27 mouse cellular contexts compared by ENCODE assay signal in the genomic region with DNA sequence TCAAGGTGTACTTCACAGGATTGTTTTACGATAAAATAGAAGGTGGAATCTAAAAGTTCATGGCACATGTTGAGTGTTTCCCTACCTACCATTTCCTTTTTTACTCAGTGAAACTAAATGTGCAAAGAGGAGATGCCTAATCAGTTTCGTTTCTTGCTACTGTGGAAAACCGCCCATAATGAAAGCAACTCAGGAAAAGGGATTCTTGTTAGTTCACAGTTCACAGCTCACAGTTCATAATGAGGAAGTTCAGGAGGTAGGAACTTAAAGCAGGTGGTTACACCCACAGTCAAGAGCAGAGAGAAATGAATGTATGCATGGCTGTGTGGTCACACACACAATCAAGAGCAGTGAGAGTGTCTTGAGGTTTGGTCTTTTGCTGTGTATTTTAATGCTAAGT.
"Had no signal": no experiment of that assay in that cellular context is flagged by ENCODE, and none has a peak within 500 bp of the region (broad histone marks: within the 10 kb centered on the region; RNA-seq: fewer than 3 reads in every experiment).

No protein-coding gene starts in this region.

- DNase-seq: gastrocnemius, adult 2 months; gastrocnemius, postnatal 10 days; gastrocnemius, postnatal 25 days; heart, adult 11 months; heart, adult 2 months; heart, postnatal 14 days; heart, postnatal 36 days; kidney, adult 11 months; kidney, adult 2 months; kidney, adult 9 months; kidney, postnatal 14 days; kidney, postnatal 36 days; layer of hippocampus, adult 9-11 months; layer of hippocampus, postnatal 36 days; left cerebral cortex, postnatal 4 days had no signal

- ATAC-seq: hindbrain, postnatal 0 days; intestine, embryonic 16.5 days; liver, embryonic 12.5 days had no signal

- H3K4me3 ChIP-seq: gastrocnemius, adult 2 months; heart, adult 2 months; heart, embryonic 13.5 days; heart, embryonic 15.5 days; hindbrain, embryonic 13.5 days; hindbrain, embryonic 15.5 days; kidney, embryonic 15.5 days; limb, embryonic 13.5 days; limb, embryonic 15.5 days; liver, embryonic 12.5 days had no signal

- H3K4me1 ChIP-seq: heart, embryonic 13.5 days; heart, embryonic 15.5 days; hindbrain, embryonic 13.5 days; hindbrain, embryonic 15.5 days; kidney, embryonic 15.5 days; limb, embryonic 13.5 days; limb, embryonic 15.5 days; liver, embryonic 12.5 days had no signal

- H3K27ac ChIP-seq: gastrocnemius, adult 2 months; heart, adult 2 months; heart, embryonic 13.5 days; heart, embryonic 15.5 days; hindbrain, embryonic 13.5 days; hindbrain, embryonic 15.5 days; hindbrain, postnatal 0 days; kidney, embryonic 15.5 days; kidney, postnatal 0 days; limb, embryonic 13.5 days; limb, embryonic 15.5 days; liver, embryonic 12.5 days; liver, embryonic 14.5 days had no signal

- H3K27me3 ChIP-seq: heart, embryonic 13.5 days; heart, embryonic 15.5 days; hindbrain, embryonic 13.5 days; hindbrain, embryonic 15.5 days; kidney, embryonic 15.5 days; limb, embryonic 13.5 days; limb, embryonic 15.5 days; liver, embryonic 12.5 days had no signal

- H3K36me3 ChIP-seq: heart, embryonic 13.5 days; heart, embryonic 15.5 days; hindbrain, embryonic 13.5 days; hindbrain, embryonic 15.5 days; kidney, embryonic 15.5 days; limb, embryonic 13.5 days; limb, embryonic 15.5 days; liver, embryonic 12.5 days had no signal

- H3K9me3 ChIP-seq: heart, embryonic 13.5 days; heart, embryonic 15.5 days; hindbrain, embryonic 13.5 days; hindbrain, embryonic 15.5 days; kidney, embryonic 15.5 days; limb, embryonic 13.5 days; limb, embryonic 15.5 days; liver, embryonic 12.5 days had no signal
